Mouse (Mus musculus) ES-E14 (cell line): ENCODE data around the gene Usp37. TPM values are rescaled to one million over a fixed set of nuclear protein-coding genes. Genes with fewer than 3 reads are reported as not detected.

Source experiments
- DNase-seq: peaks from one replicate; pipeline ENCODE4 v3.0.0-alpha.2; 2013; ENCODE audit warnings: low read depth, low spot score
- H3K27ac ChIP-seq: 2 replicates; pipeline ENCODE4 v1.5.1; 2012; ENCODE audit warnings: low read depth, mild to moderate bottlenecking, low read length, moderate library complexity, mixed read lengths; ENCODE audit not compliant: poor library complexity, insufficient read depth, severe bottlenecking
- H3K36me3 ChIP-seq: 2 replicates; pipeline ENCODE4 v1.6.1; 2012; ENCODE audit warnings: mild to moderate bottlenecking, low read length, moderate library complexity, mixed read lengths; ENCODE audit not compliant: control insufficient read depth, poor library complexity, insufficient read depth, severe bottlenecking
- H3K4me1 ChIP-seq, 2 experiments: fragments of 150-350 bp in 1 of 2; sonication (generic) in 1 of 2; 2 replicates each; pipeline ENCODE4 v1.6.1; 2012; ENCODE audit warnings: low read length in 2 of 2, mild to moderate bottlenecking in 1 of 2, mixed read lengths in 1 of 2; ENCODE audit not compliant: control insufficient read depth in 2 of 2, insufficient read depth in 2 of 2, poor library complexity in 1 of 2
- H3K4me3 ChIP-seq, 2 experiments: fragments of 150-350 bp in 1 of 2; sonication (generic) in 1 of 2; 2 replicates each; pipeline ENCODE4 v1.5.1; 2012; ENCODE audit warnings: low read length in 2 of 2, low read depth in 1 of 2, mild to moderate bottlenecking in 1 of 2, mixed read lengths in 1 of 2; ENCODE audit not compliant: insufficient read depth in 1 of 2, poor library complexity in 1 of 2, severe bottlenecking in 1 of 2
- H3K9ac ChIP-seq: 2 replicates; pipeline ENCODE4 v1.6.1; 2012; ENCODE audit warnings: low read depth, mild to moderate bottlenecking, low read length, mixed read lengths; ENCODE audit not compliant: poor library complexity, insufficient read depth, severe bottlenecking
- H3K9me3 ChIP-seq: fragments of 150-350 bp; sonication (generic); 2 replicates; pipeline ENCODE4 v1.6.1; 2012; ENCODE audit warnings: low read depth, mild to moderate bottlenecking, low read length; ENCODE audit not compliant: control insufficient read depth, insufficient read depth
- CHD2 ChIP-seq: IDR thresholded peaks from 2 replicates; pipeline ENCODE4 v1.6.1; 2014; ENCODE audit warnings: mild to moderate bottlenecking, low read depth, low read length, inconsistent platforms
- HCFC1 ChIP-seq: IDR thresholded peaks from 2 replicates; pipeline ENCODE4 v1.6.1; 2012; ENCODE audit warnings: low read length, inconsistent platforms, borderline replicate concordance; ENCODE audit not compliant: insufficient read depth
- MAFK ChIP-seq: IDR thresholded peaks from 2 replicates; pipeline ENCODE4 v1.6.1; 2014; ENCODE audit warnings: mild to moderate bottlenecking, low read depth, low read length, inconsistent platforms; ENCODE audit not compliant: insufficient read depth
- ZC3H11A ChIP-seq: IDR thresholded peaks from 2 replicates; pipeline ENCODE4 v1.6.1; 2012; ENCODE audit warnings: low read depth, mild to moderate bottlenecking, inconsistent platforms, low read length, borderline replicate concordance
- ZNF384 ChIP-seq: IDR thresholded peaks from 2 replicates; pipeline ENCODE4 v1.6.1; 2012; ENCODE audit warnings: low read depth, low read length, inconsistent platforms
- in situ Hi-C, 2 experiments: fragments of 600-800 bp; cut with MboI; formaldehyde crosslinking; loops; one replicate each; pipeline ENCODE4 v1.15.1; 2025; ENCODE audit warnings: low sequenced_read_pairs in 2 of 2, inconsistent platforms in 1 of 2; ENCODE audit not compliant: unreplicated experiment in 2 of 2
- total RNA-seq: library from RNA; depleted of rRNA; stranded (reverse); fragments of 300-350 nt; gene quantifications from 2 replicates; pipeline ENCODE4 v1.2.3, GENCODE M21; 2012

The Usp37 gene
- total RNA-seq, 1 experiment = 44.8 TPM

DNA sequence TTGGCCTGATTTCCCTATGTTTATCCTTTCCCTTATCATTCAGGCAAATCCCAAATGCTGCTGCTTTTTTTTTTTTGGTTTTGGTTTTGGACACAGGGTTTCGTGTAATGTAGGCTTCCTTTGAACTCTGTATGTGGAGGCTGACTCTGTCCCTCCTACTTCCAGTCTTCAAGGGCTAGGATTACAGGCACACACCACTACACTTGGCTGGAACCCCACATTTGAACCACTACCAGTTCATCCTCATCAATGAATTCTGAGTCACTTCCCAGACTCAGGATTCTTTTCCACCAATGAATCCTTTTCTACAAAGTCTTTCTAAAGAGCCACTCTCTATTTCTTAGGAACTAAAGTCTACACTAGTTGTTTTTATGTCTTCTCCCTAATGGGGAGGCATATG, 43.0 kb downstream of the Usp37 start:
- Histone ChIP-seq H3K9me3 (no peaks in the 10 kb centered on the region), H3K27ac (no peak overlapping the region), H3K4me1 (peaks cover 0 to 8% of the 10 kb centered on the region in 2 experiments; a peak in 1 of 4 replicates), H3K36me3 (no peaks in the 10 kb centered on the region; the same call in 1 of the 2 replicates), H3K9ac (no peak overlapping the region), H3K4me3 (no peak overlapping the region)
- TF ChIP-seq CHD2 (no peak), ZNF384 (no peak), MAFK (no peak), ZC3H11A (no peak)
- no peak for DNase-seq
- in situ Hi-C loops = no loop called here

DNA sequence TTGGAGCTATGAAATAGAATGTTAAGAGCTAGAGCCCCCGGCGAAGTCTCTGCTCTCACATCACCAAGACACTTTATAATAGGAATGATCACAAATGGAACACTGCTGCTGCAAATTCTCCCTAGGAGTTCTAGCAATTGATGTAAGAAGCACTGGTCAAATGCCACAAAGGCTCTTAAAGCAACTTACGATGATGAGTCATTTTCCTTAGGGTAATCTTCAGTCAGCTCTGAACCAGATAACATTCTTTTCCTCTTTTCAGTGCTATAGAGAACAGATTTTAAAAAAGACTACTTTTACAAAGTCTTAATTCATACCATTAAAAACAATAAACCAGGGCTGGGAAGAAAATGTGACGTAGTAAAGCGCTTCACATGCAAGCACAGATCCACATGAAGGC, 58.3 kb downstream of the Usp37 start:
- in situ Hi-C loops = no loop called here
- DNase-seq = no peak
- H3K4me3 ChIP-seq = no peak overlapping the region
- H3K4me1 ChIP-seq = no peaks in the 10 kb centered on the region
- H3K9ac ChIP-seq = no peak overlapping the region
- H3K27ac ChIP-seq = no peak overlapping the region
- no peak for TF ChIP-seq MAFK
- no peak for TF ChIP-seq HCFC1
- no peak for TF ChIP-seq ZC3H11A
- no peak for TF ChIP-seq ZNF384
- no peak for TF ChIP-seq CHD2
- no peaks in the 10 kb centered on the region for H3K9me3 ChIP-seq
- H3K36me3 ChIP-seq = peaks cover 11% of the 10 kb centered on the region

DNA sequence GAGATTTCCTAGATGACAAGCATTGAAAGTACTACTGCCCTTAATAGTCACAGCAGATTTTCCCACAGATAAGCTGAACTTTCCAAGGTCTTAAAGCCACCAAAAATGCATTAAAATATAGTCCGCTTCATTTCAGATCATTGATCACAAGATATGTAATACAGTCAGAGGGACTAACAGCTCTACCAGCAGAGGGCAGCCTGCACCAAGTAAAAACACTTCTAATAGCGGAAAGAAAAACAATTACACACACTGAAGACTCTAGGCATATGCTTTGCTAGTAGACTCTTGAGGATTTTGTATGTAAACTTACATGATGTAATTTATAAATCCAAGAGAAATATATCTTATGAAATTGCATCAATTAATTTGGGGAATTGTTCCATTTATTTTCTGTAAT, 83.8 kb downstream of the Usp37 start:
- peaks cover 12% of the 10 kb centered on the region for H3K36me3 ChIP-seq
- H3K9me3 ChIP-seq = no peaks in the 10 kb centered on the region
- no peak overlapping the region for H3K4me3 ChIP-seq
- H3K9ac ChIP-seq = no peak overlapping the region
- in situ Hi-C loops = no loop called here
- peak; percentile 19 for DNase-seq
- H3K4me1 ChIP-seq = no peaks in the 10 kb centered on the region
- no peak overlapping the region for H3K27ac ChIP-seq
- TF ChIP-seq HCFC1 (no peak), ZC3H11A (no peak), MAFK (no peak), CHD2 (no peak), ZNF384 (no peak)

DNA sequence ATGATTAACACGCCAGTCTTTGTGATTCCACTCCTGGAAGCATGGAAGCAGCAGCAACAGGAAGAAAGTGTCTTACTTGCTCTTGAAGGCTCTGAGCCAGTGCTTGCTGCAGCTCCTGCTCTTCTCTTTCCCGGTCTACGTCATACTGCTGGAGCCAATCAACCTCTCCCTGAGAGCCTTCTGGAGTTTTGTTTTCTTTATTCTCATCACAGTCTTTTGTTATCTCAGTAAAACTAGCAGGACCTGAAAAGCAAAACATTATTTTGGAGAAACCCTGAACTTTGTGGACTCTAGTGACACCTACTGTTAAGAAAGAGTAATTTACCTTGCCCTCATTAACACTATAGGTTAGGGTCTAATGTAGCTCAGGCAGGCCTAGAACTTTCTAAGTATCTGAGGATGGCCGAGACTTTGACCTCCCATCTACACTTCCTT, 91.5 kb downstream of the Usp37 start:
- Histone ChIP-seq H3K27ac (no peak overlapping the region), H3K9ac (no peak overlapping the region), H3K36me3 (peaks cover 18% of the 10 kb centered on the region), H3K9me3 (no peaks in the 10 kb centered on the region), H3K4me1 (no peaks in the 10 kb centered on the region), H3K4me3 (no peak overlapping the region)
- peak; percentile 21 for DNase-seq
- in situ Hi-C loops = no loop called here
- TF ChIP-seq HCFC1 (no peak), MAFK (no peak), CHD2 (no peak), ZC3H11A (no peak), ZNF384 (no peak)

DNA sequence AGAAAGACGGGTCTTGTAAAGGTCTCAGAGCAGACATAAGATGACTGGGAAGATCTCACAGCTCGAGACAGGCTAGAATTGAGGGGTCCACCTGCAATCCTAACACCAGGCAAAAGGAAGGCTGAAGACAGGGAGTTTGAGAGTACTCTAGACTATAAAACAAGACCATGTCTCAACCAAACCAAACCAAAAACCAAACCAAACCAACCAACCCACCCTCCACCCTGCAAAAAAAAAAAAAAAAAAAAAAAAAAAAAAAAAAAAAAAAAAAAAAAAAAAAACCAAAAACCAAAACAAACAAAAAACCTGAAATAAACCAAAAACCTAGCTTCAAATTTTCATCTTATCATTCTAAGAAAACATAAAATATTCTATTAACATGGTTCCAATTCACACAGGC, 99.5 kb downstream of the Usp37 start:
- Histone ChIP-seq H3K4me1 (no peaks in the 10 kb centered on the region), H3K27ac (no peak overlapping the region), H3K36me3 (peaks cover 11% of the 10 kb centered on the region), H3K9me3 (no peaks in the 10 kb centered on the region), H3K4me3 (no peak overlapping the region), H3K9ac (no peak overlapping the region)
- TF ChIP-seq ZNF384 (peak; percentile 83), MAFK (no peak), CHD2 (no peak)
- DNase-seq = no peak
- in situ Hi-C loops = no loop called here
